Mouse (Mus musculus) heart, adult 2 months (tissue): ENCODE measurements around the gene Capn9. TPM values are rescaled to one million over a fixed set of nuclear protein-coding genes. Genes with fewer than 3 reads are reported as not detected.

Source experiments
- DNase-seq, 2 experiments: peaks; one replicate each; pipeline ENCODE4 v3.0.0; 2021
- H3K27ac ChIP-seq: fragments of 200-600 bp; 2 replicates; pipeline ENCODE4 v1.8.1; 2022
- H3K27me3 ChIP-seq: fragments of 200-500 bp; 2 replicates; pipeline ENCODE4 v1.6.1; 2012; ENCODE audit warnings: mild to moderate bottlenecking, low read length, inconsistent platforms, mixed read lengths; ENCODE audit not compliant: control insufficient read depth, insufficient read depth
- H3K36me3 ChIP-seq: fragments of 200-500 bp; 2 replicates; pipeline ENCODE4 v1.6.1; 2012; ENCODE audit warnings: low read length, inconsistent platforms; ENCODE audit not compliant: control insufficient read depth, insufficient read depth
- H3K4me1 ChIP-seq: fragments of 200-500 bp; 2 replicates; pipeline ENCODE4 v1.6.1; 2011; ENCODE audit warnings: low read length; ENCODE audit not compliant: control insufficient read depth, insufficient read depth
- H3K4me3 ChIP-seq: fragments of 200-600 bp; 2 replicates; pipeline ENCODE4 v1.8.1; 2022
- H3K79me2 ChIP-seq: fragments of 200-500 bp; replicated peaks from 2 replicates; pipeline ENCODE4 v1.6.1; 2012; ENCODE audit warnings: mild to moderate bottlenecking, inconsistent platforms, low read length, moderate library complexity, mixed read lengths; ENCODE audit not compliant: control insufficient read depth, insufficient read depth
- H3K9ac ChIP-seq: fragments of 200-500 bp; 2 replicates; pipeline ENCODE4 v1.6.1; 2012; ENCODE audit warnings: low read depth, mild to moderate bottlenecking, control low read depth, inconsistent platforms, low read length, mixed read lengths
- CTCF ChIP-seq: fragments of 200-600 bp; IDR thresholded peaks from 2 replicates; pipeline ENCODE4 v1.8.1; 2022; ENCODE audit warnings: antibody characterized with exemption, mild to moderate bottlenecking, moderate library complexity
- EP300 ChIP-seq: fragments of 200-500 bp; IDR thresholded peaks from 2 replicates; pipeline ENCODE4 v1.6.1; 2011; ENCODE audit warnings: low read depth, low read length, control low read depth; ENCODE audit not compliant: insufficient read depth
- POLR2A ChIP-seq: fragments of 200-500 bp; IDR thresholded peaks from 2 replicates; pipeline ENCODE4 v1.6.1; 2011; ENCODE audit warnings: mild to moderate bottlenecking, low read depth, low read length, control low read depth; ENCODE audit not compliant: insufficient read depth
- WGBS: fragments of 180-500 bp; shearing (Covaris S2); methylation state at CpG from one replicate; pipeline ENCODE4 v1.1.7; 2018; 5-methylcytosine and 5-hydroxymethylcytosine counted together
- intact Hi-C: fragments of 180-260 bp; cut with DNase I; formaldehyde crosslinking; loops from one replicate; pipeline ENCODE4 v1.15.1; 2025
- long read RNA-seq: library from polyadenylated mRNA; stranded (forward); transcript quantifications from one replicate; pipeline ENCODE4 v2.0.0, GENCODE M21; 2021
- polyA plus RNA-seq: library from polyadenylated mRNA; depleted of rRNA; stranded (reverse); fragments of >200 nt; gene quantifications from 2 replicates; pipeline ENCODE4 v1.2.3, GENCODE M21; 2012; rRNA removed
- total RNA-seq, 2 experiments: library from RNA; stranded (reverse); gene quantifications; 2 replicates each; pipeline ENCODE4 v1.2.3; 2021

Capn9 gene
- total RNA-seq (not detected), polyA plus RNA-seq (0.06 TPM in 1 of 2 replicates, not detected in the other)
- long read RNA-seq, partial matches to known transcripts, result 0 of 1 reads
- long read RNA-seq, other reads (novel, unspliced or antisense), result 1 of 1 reads

DNA sequence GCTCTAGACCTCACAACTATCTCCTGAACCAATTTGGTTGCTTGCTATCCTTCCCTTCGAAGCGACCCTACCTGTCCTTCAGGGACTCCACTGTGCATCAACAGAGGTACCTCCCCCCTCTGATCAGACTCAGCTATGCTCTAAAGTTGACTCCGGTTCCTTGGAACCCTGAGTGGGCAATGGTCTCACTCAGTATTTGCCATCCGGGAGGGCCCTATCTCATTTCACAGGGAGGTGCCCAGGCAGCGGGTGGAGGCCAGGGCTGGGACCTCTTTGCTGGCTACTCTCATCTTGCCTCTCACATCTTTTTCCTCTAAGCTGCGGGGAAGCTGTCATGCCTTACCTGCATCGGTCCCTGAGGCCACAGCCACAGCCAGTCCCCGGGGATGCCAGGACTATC is at the start of gene Capn9:
Gene Capn9, plus strand, starts transcription at position 301 of the 400 bp plus-strand sequence.
- no peaks in the 10 kb centered on the region for H3K27me3 ChIP-seq
- TF ChIP-seq POLR2A (no peak), EP300 (no peak), CTCF (no peak)
- H3K9ac ChIP-seq, result no peak within 1 kb of the TSS
- no peak within 1 kb of the TSS for H3K4me3 ChIP-seq
- no peaks in the 10 kb centered on the region for H3K36me3 ChIP-seq
- no peak within 1 kb of the TSS for H3K27ac ChIP-seq
- DNase-seq, result no peak
- intact Hi-C loops, result no loop called here
- no peaks in the 10 kb centered on the region; the same call in 1 of the 2 replicates for H3K4me1 ChIP-seq
- 91% methylated on average over 8 of the region's 8 CpGs for WGBS
- no peaks in the 10 kb centered on the region for H3K79me2 ChIP-seq

DNA sequence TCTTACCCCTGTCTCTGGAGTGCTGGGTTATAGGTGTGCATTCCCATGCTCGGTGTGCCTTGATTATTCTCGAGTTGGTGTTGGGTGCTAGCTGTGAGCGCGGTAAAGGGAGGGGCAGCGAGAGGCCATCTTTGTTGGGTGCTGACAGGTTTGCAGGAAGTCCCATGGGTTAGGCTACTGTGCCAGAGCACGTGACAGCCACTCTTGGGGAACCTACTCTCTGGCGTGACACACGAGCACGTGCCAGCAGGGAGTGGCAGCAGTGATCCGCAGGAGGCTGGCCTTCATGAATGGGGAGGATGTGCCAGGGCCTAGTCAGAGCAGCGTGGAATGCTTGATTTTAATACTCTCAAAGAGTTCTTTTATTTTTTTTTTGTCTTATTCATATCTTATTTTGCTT is 49.6 kb upstream of the Capn9 start:
- Histone ChIP-seq H3K79me2 (peaks cover 6% of the 10 kb centered on the region), H3K4me1 (peaks cover 6% of the 10 kb centered on the region), H3K9ac (no peak overlapping the region), H3K27ac (no peak overlapping the region), H3K36me3 (no peaks in the 10 kb centered on the region), H3K4me3 (no peak overlapping the region), H3K27me3 (no peaks in the 10 kb centered on the region)
- intact Hi-C loops, result no loop called here
- TF ChIP-seq CTCF (no peak), POLR2A (no peak), EP300 (no peak)
- WGBS, result 85% methylated on average over 11 of the region's 11 CpGs
- DNase-seq, result no peak

DNA sequence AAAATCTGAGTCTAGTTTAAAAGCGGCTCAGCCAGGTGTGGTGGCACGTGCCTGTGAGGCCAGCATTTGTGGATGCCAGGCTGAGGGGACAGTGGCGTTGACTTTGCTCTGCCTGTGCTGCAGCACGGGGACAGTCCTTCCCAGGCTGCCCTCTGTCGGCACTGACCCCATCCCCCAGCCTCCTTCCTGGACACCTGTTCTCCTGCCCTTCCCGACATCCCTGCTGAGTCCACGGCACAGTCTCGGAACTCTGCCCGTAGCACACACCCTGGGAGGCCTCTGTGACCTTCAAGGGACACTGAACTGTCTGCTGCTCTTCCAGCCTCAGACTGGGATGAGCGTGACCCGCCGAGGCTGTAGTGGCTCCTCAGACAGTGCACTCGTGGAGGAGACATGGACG is 45.8 kb upstream of the Capn9 start:
- no peaks in the 10 kb centered on the region for H3K36me3 ChIP-seq
- TF ChIP-seq EP300, result no peak
- TF ChIP-seq POLR2A, result no peak
- no peak for TF ChIP-seq CTCF
- intact Hi-C loops, result no loop called here
- H3K79me2 ChIP-seq, result peaks cover 2% of the 10 kb centered on the region; the same call in 1 of the 2 replicates
- no peak overlapping the region for H3K27ac ChIP-seq
- no peak overlapping the region for H3K9ac ChIP-seq
- no peak overlapping the region for H3K4me3 ChIP-seq
- DNase-seq, result peak in 1 of 2 experiments; percentile 7
- no peaks in the 10 kb centered on the region for H3K27me3 ChIP-seq
- 73% methylated on average over 14 of the region's 14 CpGs for WGBS
- no peaks in the 10 kb centered on the region for H3K4me1 ChIP-seq

DNA sequence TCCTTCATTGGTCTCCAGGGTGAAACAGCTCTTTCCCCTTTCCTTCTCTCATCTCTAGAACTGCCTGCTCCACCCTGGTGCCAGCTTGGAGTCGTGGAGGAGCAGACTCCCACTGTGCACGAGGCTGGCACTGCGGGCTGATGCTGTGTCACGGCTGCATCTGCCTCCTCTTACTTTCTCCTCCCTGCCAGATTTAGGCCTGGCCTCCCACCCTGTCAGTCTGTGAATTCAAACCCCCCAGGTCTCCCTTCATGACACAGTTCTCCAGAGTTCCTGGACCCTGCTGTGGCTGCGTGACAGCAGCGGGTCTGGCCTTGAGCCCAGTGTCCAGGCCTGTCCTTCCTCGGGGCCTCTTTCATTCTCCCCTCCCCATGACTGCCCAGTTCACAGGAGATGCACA is 45.4 kb upstream of the Capn9 start:
- H3K9ac ChIP-seq, result no peak overlapping the region
- H3K27ac ChIP-seq, result no peak overlapping the region
- intact Hi-C loops, result no loop called here
- TF ChIP-seq POLR2A (no peak), EP300 (no peak), CTCF (no peak)
- no peak for DNase-seq
- H3K36me3 ChIP-seq, result no peaks in the 10 kb centered on the region
- no peaks in the 10 kb centered on the region for H3K27me3 ChIP-seq
- H3K79me2 ChIP-seq, result peaks cover 2% of the 10 kb centered on the region; the same call in 1 of the 2 replicates
- H3K4me3 ChIP-seq, result no peak overlapping the region
- H3K4me1 ChIP-seq, result no peaks in the 10 kb centered on the region
- 65% methylated on average over 7 of the region's 7 CpGs for WGBS

DNA sequence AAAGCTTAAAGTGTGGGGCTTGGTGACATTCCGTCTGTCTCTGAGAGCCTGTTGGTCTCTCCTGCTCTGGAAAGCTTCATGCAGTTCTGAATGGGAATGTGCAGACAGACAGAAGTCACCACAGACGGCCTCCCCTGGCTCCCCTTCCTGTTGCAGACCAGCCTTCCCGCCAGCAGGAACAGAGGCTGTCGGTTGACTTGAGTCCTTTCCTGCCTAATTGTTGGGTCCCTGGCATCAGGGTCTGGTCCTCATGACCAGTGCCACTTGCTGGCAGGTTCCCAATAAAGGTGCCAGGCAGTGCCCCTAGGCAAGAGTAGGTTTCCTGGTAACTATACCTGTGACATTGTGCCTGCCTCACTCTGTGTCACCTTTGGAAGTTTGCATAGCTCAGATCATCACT is 44.9 kb upstream of the Capn9 start:
- no peak overlapping the region for H3K4me3 ChIP-seq
- peaks cover 2% of the 10 kb centered on the region; the same call in 1 of the 2 replicates for H3K79me2 ChIP-seq
- H3K27me3 ChIP-seq, result no peaks in the 10 kb centered on the region
- H3K9ac ChIP-seq, result no peak overlapping the region
- no peak for TF ChIP-seq POLR2A
- no peak for TF ChIP-seq CTCF
- no peak for TF ChIP-seq EP300
- H3K27ac ChIP-seq, result no peak overlapping the region
- H3K4me1 ChIP-seq, result no peaks in the 10 kb centered on the region
- H3K36me3 ChIP-seq, result no peaks in the 10 kb centered on the region
- 68% methylated on average over 4 of the region's 4 CpGs for whole genome bisulfite sequencing
- DNase-seq, result no peak
- intact Hi-C loops, result no loop called here

DNA sequence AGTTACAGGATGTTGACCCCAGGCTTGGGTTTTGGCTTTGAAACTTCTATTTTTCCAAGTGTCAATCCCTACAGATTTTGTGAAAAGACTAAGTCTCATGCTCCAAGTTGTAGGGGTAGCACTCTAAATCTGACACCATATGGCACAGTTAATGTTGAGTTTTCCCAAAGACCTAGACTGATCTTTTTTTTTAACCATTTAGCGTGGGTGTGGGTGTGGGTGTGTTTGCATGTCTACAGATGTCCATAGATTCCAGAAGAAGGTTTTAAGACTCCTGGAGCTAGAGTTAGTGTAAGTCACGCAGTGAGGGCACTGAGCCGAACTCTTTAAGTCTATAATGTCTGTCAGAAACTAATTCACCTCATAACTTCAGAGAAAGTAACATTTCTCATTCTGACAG is 43.3 kb upstream of the Capn9 start:
- H3K4me3 ChIP-seq, result no peak overlapping the region
- no peaks in the 10 kb centered on the region for H3K36me3 ChIP-seq
- H3K9ac ChIP-seq, result no peak overlapping the region
- no peaks in the 10 kb centered on the region for H3K4me1 ChIP-seq
- no peaks in the 10 kb centered on the region for H3K79me2 ChIP-seq
- TF ChIP-seq EP300, result no peak
- no peak for TF ChIP-seq POLR2A
- no peak for TF ChIP-seq CTCF
- H3K27me3 ChIP-seq, result no peaks in the 10 kb centered on the region
- 97% methylated on average over 3 of the region's 3 CpGs for WGBS
- no peak for DNase-seq
- intact Hi-C loops, result no loop called here
- no peak overlapping the region for H3K27ac ChIP-seq
